Mouse (Mus musculus) embryo, embryonic 10 days (tissue): ENCODE measurements around the gene Kalrn.

Experiments
- DNase-seq: peaks from one replicate; pipeline ENCODE4 v3.0.0-alpha.2; 2015; ENCODE audit warnings: low spot score

The Kalrn gene

GRCm38 (mm10) chr16:34494741-34495140 is 78.6 kb downstream of the Kalrn start:
- no peak for DNase-seq

GRCm38 (mm10) chr16:34493914-34494313 is 79.4 kb downstream of the Kalrn start:
- no peak for DNase-seq

GRCm38 (mm10) chr16:34491225-34491624 is 82.1 kb downstream of the Kalrn start:
- DNase-seq, result no peak

DNA sequence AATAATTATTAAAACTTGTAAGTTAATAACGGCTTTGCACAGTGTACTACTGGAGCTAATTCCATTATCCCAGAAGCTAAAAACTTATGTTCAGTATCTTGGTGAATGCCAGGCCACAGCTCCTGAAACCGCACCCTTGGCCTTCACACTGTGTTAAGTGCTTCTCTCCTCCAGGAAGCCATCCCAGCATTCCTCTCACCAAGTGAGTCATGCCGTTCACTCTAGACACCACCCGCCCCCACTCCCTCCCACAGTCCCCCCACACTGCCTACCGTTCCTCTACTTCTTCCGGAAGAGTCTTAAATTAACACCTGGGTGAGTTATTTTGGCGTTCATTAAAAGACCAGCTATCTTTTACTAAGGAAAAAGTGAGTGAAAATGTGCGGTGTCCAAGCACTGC is 82.8 kb downstream of the Kalrn start:
- DNase-seq, result no peak

GRCm38 (mm10) chr16:34489805-34490325 is 83.5 kb downstream of the Kalrn start:
- no peak for DNase-seq

DNA sequence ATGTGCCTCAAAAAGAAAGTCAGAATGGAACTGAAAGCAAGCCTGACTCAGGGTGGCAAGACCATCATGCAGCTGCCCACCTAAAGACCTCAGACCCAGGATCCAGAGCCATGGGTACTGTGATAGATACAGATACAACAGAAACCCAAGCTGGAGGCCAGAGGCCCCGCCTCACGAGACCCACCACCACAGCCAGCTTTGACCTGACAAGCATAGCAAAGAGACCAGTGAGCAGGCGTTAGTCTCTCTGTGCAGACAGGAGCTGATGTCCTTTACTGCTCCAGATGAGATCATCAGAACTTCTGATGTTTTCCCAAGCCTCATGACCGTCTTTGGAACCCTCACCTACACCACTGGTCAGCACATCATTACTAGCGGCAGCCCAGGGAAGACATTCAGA is 85.5 kb downstream of the Kalrn start:
- DNase-seq, result no peak

DNA sequence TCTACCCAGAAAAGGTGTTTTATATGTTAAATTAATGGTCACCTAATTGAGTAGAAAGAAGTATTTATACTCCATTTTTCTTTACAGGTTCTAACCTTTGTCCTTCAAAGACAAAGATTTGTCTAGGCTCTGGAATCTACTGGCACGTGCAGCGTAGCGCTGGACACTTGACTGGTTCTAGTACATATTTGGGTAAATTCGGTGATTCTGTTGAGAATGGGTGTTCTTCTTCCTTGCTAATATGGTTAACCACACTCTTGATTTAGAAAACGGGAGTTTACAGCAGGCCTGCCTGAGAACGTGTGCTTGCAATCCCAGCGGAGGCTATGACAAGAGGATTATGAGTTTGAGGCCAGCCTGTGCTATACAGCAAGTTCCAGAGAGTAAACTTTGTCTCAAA is 86.1 kb downstream of the Kalrn start:
- no peak for DNase-seq

GRCm38 (mm10) chr16:34485483-34485882 is 87.8 kb downstream of the Kalrn start:
- no peak for DNase-seq

DNA sequence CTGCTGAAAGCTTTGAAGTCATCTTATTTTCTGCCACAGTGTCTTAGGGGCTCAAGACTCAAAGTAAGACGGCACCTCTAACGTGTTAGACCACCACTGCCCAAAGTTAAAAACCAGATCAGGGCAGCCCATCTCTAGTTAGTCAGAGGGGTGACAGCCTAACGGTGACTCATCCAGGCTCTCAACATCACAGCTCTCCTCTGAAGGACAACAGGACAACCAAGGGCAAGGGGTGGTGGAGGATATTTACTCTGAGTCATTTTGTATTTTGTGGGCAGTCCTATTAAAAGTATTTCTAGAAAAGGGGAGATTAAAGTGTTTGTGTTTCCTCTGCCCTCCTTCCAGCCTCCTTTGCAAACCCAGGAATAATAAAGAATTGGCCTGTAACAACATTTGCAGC is 88.4 kb downstream of the Kalrn start:
- DNase-seq, result no peak

- no peak for DNase-seq
Observed at GRCm38 (mm10) chr16:34484213-34484612, 89.1 kb downstream of the Kalrn start.

GRCm38 (mm10) chr16:34483716-34484115 is 89.6 kb downstream of the Kalrn start:
- no peak for DNase-seq

GRCm38 (mm10) chr16:34474741-34475140 is 98.6 kb downstream of the Kalrn start:
- no peak for DNase-seq

- DNase-seq, result no peak
Observed at GRCm38 (mm10) chr16:34473891-34474290, 99.4 kb downstream of the Kalrn start.

- no peak for DNase-seq
Observed at GRCm38 (mm10) chr16:34471441-34471840, 101.9 kb downstream of the Kalrn start.

- DNase-seq, result no peak
Observed at GRCm38 (mm10) chr16:34470343-34470742, 103.0 kb downstream of the Kalrn start.

DNA sequence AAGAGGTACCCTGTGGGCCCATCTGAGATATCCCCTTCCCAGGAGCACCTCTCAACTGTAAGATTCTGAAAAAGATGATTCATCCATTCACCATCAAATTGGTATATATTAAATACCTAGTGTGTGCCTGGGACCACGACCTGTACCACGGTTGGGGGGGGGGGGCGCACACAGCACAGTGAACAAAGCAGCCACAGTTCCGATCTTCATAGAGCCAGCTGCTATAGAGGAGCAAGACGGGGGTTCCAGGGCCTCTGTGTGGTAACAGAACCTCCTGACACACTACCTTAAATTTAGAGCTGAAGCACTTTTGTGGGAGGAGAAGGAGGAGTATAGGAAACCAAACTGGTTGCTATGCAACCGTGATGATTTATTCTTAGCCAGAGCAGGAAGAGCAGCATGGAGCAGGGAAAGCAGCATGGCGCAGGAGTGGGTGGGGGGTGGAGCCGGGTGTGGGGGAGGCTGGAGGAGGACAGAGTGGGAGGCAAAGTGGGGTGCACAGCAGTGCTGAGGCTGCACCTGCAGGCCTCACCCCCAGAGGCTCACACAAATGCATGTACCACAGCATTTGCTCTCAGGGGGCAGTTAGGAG is 104.0 kb downstream of the Kalrn start:
- peak; percentile 63 for DNase-seq

DNA sequence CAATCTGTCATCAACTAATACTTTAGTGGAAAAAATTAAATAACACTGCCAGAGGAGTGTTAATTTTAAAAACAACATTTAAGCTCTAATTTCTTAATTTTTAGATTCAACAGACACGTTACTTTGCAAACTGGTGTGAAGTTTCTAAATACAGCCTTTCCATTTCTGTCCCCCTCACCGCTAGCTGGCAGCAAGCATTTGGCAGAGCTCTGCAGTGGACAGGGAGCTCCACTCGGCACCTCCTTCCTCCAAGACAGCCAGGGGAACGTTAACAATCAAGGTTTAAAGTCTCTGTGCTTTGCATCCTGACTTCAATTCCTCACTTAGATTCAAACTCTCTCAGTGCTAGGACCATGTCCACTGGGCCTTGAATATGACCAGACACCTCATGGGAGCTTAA is 106.7 kb downstream of the Kalrn start:
- DNase-seq, result no peak

DNA sequence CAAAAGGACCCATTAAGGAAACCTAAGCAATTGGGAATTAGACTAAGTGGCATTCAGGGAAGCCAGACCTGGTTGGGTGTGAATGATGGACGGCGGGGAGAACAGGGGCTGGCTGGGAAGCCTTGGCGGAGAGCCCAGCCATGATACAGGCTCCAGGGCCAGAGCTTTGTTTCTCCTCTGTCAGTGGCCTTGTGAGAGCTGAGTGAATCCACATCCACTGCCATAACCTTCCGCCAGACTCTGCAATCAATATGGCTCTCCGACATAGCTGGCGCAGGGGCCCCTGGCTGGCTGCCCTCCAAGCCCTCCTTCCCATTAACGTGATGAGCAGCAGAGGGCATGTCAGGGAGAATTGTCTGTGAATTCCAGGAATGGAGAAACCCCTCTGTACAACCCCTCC is 117.0 kb downstream of the Kalrn start:
- DNase-seq, result peak; percentile 21

DNA sequence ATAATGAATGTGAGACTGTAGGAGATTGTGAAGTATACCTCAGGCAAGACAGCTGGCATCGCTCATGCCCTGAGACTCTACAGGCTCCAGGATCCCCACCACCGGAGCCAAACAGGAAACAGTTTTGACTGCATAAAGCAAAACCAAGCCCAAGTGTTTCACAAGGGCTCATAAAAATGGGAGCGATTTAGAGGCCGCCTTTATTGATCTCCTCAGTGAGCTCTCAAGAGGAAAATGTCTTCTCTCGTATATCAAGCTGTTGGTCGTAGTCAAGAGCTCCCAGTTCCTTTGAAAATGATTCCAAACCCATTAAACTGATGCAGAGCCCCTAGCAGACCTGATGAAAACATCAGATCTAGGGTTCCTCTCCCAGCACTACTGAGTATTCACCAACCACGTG is 127.7 kb downstream of the Kalrn start:
- DNase-seq, result no peak

DNA sequence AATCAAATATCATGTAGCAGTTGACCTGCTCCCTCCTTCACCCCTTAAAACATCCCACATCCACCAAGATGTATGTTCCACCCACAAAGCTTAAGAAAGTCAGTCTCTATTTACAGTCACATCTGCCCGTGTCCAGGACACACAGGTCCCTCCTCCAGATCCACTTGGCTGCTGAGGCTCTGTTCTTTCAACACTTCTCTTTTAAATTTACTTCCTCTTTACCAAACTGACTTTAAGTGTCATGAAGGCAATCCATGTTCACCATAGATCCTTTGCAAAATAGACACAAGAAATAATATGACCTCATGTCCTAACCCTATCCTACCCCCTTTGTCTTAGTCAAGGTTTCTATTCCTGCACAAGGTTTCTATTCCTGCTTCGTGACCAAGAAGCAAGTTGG is 131.6 kb downstream of the Kalrn start:
- DNase-seq, result no peak

DNA sequence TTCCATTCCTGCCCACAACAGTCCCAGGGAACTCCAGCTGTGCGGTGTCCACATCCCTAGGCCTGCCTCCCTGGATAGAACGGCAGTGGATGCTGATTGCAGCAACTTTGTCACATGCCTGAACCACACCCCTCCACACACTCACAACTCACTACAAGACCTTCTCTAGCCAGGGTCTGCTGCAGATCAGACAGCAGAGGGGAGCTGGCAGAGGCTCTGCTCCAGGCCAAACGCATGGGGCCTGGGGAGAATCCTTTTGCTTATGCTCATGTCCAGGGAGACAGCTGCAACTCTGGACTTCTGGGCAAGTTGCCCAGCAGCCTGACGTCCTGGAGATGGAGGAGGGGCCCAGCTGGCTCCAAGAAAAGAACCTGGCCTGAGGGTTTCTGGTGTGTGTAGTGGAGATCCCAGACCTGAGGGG is 132.3 kb downstream of the Kalrn start:
- no peak for DNase-seq

GRCm38 (mm10) chr16:34440019-34440615 is 133.2 kb downstream of the Kalrn start:
- DNase-seq, result no peak

- peak; percentile 38 for DNase-seq
Observed at GRCm38 (mm10) chr16:34430131-34430530, 143.2 kb downstream of the Kalrn start.

DNA sequence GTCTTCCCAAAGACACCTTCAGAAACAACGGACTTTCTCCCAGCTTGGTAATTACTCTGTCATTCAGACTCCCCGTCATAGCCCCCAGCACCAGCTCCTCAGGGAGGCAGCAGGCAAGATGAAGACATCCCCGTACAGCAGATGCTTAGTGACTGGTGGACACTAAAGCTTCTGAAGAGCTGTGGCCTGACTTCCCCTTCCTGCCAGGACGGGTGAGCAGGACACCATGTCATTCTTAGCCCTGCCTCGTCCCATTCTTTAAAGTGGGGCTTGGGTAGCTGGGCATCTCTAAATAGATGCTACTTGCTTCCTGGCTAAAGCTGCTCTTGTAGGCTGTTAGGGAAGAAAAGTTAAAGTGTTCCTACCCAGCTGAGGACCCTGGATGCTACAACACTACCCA is 145.7 kb downstream of the Kalrn start:
- no peak for DNase-seq
